Mouse (Mus musculus): ENCODE data around the gene Rnase11.

DNA sequence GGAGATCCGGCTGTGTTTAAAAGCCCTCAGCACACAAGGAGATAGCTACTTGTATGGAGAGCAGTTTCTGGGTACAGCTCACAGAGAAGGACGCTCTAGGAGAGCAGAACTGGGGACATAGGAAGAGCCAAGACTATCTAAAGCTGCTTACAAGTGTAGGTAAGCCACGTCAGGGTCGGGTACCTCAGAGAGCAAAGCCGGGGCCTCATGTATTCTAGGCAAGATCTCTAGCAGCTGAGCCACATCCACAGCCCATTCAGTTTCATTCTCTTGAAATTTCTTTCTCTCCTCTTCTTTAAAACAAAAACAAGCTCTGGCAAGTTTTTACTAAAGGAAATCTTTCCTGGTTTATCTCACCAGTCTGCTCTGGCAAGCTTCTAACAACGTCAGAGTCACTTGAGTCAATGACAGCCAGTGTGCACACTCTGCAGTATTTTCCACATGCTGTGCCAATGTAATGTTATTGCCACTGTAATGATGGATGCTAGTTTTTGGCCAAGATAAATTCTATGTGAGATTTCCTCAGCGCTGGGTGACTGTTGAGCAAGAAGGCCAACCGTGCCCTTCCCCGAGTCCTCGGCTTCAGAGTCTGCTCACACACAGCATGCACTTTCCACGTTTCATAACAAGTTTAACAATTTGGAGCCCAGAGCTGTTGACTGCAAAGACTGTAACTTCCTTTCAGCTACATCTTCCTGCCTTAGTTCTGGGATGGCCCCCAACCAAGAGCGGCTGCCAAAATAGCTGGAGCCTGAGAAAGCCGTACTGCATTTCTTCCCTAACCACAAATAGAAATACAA, 41.8 kb downstream of the Rnase11 start:
- no peak for TF ChIP-seq CTCF (IDR thresholded peaks at IDR 0.05 in 2 of 3, conservative IDR thresholded peaks at IDR 0.05 in 1 of 3; ENCODE audit: control insufficient read depth in 1 of 3, insufficient read depth in 1 of 3, low read depth in 2 of 3, low read length in 3 of 3, poor library complexity in 1 of 3, severe bottlenecking in 1 of 3)
- no peak for TF ChIP-seq NRF1 (IDR thresholded peaks at IDR 0.05; ENCODE audit: insufficient read depth, low read depth, low read length, poor library complexity, severe bottlenecking)
- TF ChIP-seq MAX (IDR thresholded peaks at IDR 0.05; ENCODE audit: low read length), result no peak
- no peak for TF ChIP-seq POLR2A (IDR thresholded peaks at IDR 0.05; ENCODE audit: control insufficient read depth in 1 of 2, insufficient read depth in 1 of 2, low read depth in 1 of 2, low read length in 2 of 2, poor library complexity in 1 of 2)

Data from MEL (cell line).